Mouse (Mus musculus): ENCODE data around the gene Wdr86. TPM values are rescaled to one million over a fixed set of nuclear protein-coding genes. Genes with fewer than 3 reads are reported as not detected.

Wdr86 gene
- polyA plus RNA-seq, 1 experiment from 2014 or later: 5.8 TPM

- 2% methylated on average over 49 of the region's 49 CpGs for WGBS
- peak overlapping the region; percentile 62 for H3K4me2 ChIP-seq
- peak overlapping the region; percentile 41 for H3K4me3 ChIP-seq
- no peaks in the 10 kb centered on the region for H3K9me3 ChIP-seq
- H3K27me3 ChIP-seq: peaks cover 44% of the 10 kb centered on the region
- H3K4me1 ChIP-seq (replicated peaks): peaks cover 43% of the 10 kb centered on the region
- H3K9ac ChIP-seq: peak overlapping the region; percentile 66
- H3K36me3 ChIP-seq: no peaks in the 10 kb centered on the region
- ATAC-seq (ENCODE audit: low read depth): no peak
- H3K27ac ChIP-seq (replicated peaks): no peak overlapping the region
Observed at GRCm38 (mm10) chr5:24729797-24730487, 585 bp downstream of the Wdr86 start.

GRCm38 (mm10) chr5:24726901-24727836 is 3.4 kb downstream of the Wdr86 start:
- ATAC-seq (ENCODE audit: low read depth): no peak
- Histone ChIP-seq H3K4me2 (no peak overlapping the region), H3K4me3 (no peak overlapping the region), H3K4me1 (replicated peaks) (peaks cover 38% of the 10 kb centered on the region), H3K36me3 (no peaks in the 10 kb centered on the region), H3K9ac (no peak overlapping the region), H3K9me3 (no peaks in the 10 kb centered on the region), H3K27ac (replicated peaks) (no peak overlapping the region), H3K27me3 (peaks cover 43% of the 10 kb centered on the region)
- WGBS: 65% methylated on average over 12 of the region's 12 CpGs

GRCm38 (mm10) chr5:24725897-24726296 is 4.6 kb downstream of the Wdr86 start:
- no peak overlapping the region for H3K9ac ChIP-seq
- peaks cover 31% of the 10 kb centered on the region for H3K27me3 ChIP-seq
- H3K4me1 ChIP-seq (replicated peaks): peaks cover 28% of the 10 kb centered on the region
- H3K4me3 ChIP-seq: no peak overlapping the region
- H3K4me2 ChIP-seq: no peak overlapping the region
- H3K36me3 ChIP-seq: no peaks in the 10 kb centered on the region
- WGBS: 69% methylated on average over 6 of the region's 6 CpGs
- no peaks in the 10 kb centered on the region for H3K9me3 ChIP-seq
- H3K27ac ChIP-seq (replicated peaks): no peak overlapping the region
- no peak for ATAC-seq (ENCODE audit: low read depth)

- H3K27me3 ChIP-seq: peaks cover 20% of the 10 kb centered on the region
- peaks cover 17% of the 10 kb centered on the region for H3K4me1 ChIP-seq (replicated peaks)
- no peak overlapping the region for H3K9ac ChIP-seq
- 60% methylated on average over 5 of the region's 5 CpGs for WGBS
- ATAC-seq (ENCODE audit: low read depth): peak; percentile 68; the same call in 1 of the 2 replicates
- peak overlapping the region; percentile 52 for H3K27ac ChIP-seq (replicated peaks)
- H3K36me3 ChIP-seq: no peaks in the 10 kb centered on the region
- H3K9me3 ChIP-seq: no peaks in the 10 kb centered on the region
- H3K4me2 ChIP-seq: no peak overlapping the region
- no peak overlapping the region for H3K4me3 ChIP-seq
Observed at GRCm38 (mm10) chr5:24724805-24725204, 5.7 kb downstream of the Wdr86 start.

GRCm38 (mm10) chr5:24724270-24724634 is 6.3 kb downstream of the Wdr86 start:
- Histone ChIP-seq H3K9me3 (no peaks in the 10 kb centered on the region), H3K4me2 (no peak overlapping the region), H3K27ac (replicated peaks) (0 out of 2 replicates have a peak overlapping the region, but pooled peaks have one; percentile 52), H3K9ac (no peak overlapping the region), H3K4me3 (no peak overlapping the region), H3K27me3 (peaks cover 14% of the 10 kb centered on the region), H3K4me1 (replicated peaks) (peaks cover 12% of the 10 kb centered on the region), H3K36me3 (no peaks in the 10 kb centered on the region)
- no peak for ATAC-seq (ENCODE audit: low read depth)
- 84% methylated on average over 5 of the region's 5 CpGs for WGBS

- H3K27me3 ChIP-seq: peaks cover 9% of the 10 kb centered on the region
- no peaks in the 10 kb centered on the region for H3K36me3 ChIP-seq
- 80% methylated on average over 11 of the region's 11 CpGs for WGBS
- no peak overlapping the region for H3K27ac ChIP-seq (replicated peaks)
- H3K4me1 ChIP-seq (replicated peaks): peaks cover 12% of the 10 kb centered on the region
- H3K9ac ChIP-seq: no peak overlapping the region
- no peaks in the 10 kb centered on the region for H3K9me3 ChIP-seq
- H3K4me3 ChIP-seq: no peak overlapping the region
- no peak overlapping the region for H3K4me2 ChIP-seq
- ATAC-seq (ENCODE audit: low read depth): no peak
Observed at GRCm38 (mm10) chr5:24723527-24724269, 6.8 kb downstream of the Wdr86 start.

GRCm38 (mm10) chr5:24719852-24720251 is 10.7 kb downstream of the Wdr86 start:
- 81% methylated on average over 3 of the region's 3 CpGs for WGBS
- Histone ChIP-seq H3K9ac (no peak overlapping the region), H3K36me3 (no peaks in the 10 kb centered on the region), H3K4me3 (no peak overlapping the region), H3K4me1 (replicated peaks) (peaks cover 8% of the 10 kb centered on the region), H3K27ac (replicated peaks) (no peak overlapping the region), H3K27me3 (no peaks in the 10 kb centered on the region), H3K9me3 (no peaks in the 10 kb centered on the region), H3K4me2 (no peak overlapping the region)
- ATAC-seq (ENCODE audit: low read depth): no peak

- Histone ChIP-seq H3K36me3 (no peaks in the 10 kb centered on the region), H3K4me1 (replicated peaks) (no peaks in the 10 kb centered on the region), H3K4me2 (no peak overlapping the region), H3K4me3 (no peak overlapping the region), H3K27ac (replicated peaks) (no peak overlapping the region), H3K9me3 (no peaks in the 10 kb centered on the region), H3K9ac (no peak overlapping the region), H3K27me3 (no peaks in the 10 kb centered on the region)
- ATAC-seq (ENCODE audit: low read depth): no peak
- 89% methylated on average over 6 of the region's 6 CpGs for WGBS
Observed at GRCm38 (mm10) chr5:24718076-24718475, 12.5 kb downstream of the Wdr86 start.

- no peaks in the 10 kb centered on the region for H3K4me1 ChIP-seq (replicated peaks)
- H3K27ac ChIP-seq (replicated peaks): no peak overlapping the region
- H3K4me2 ChIP-seq: no peak overlapping the region
- H3K9me3 ChIP-seq: no peaks in the 10 kb centered on the region
- H3K27me3 ChIP-seq: no peaks in the 10 kb centered on the region
- WGBS: 84% methylated on average over 6 of the region's 6 CpGs
- H3K9ac ChIP-seq: no peak overlapping the region
- no peak overlapping the region for H3K4me3 ChIP-seq
- no peak for ATAC-seq (ENCODE audit: low read depth)
- H3K36me3 ChIP-seq: peaks cover 34% of the 10 kb centered on the region
Observed at GRCm38 (mm10) chr5:24713987-24714386, 16.5 kb downstream of the Wdr86 start.

- Histone ChIP-seq H3K27me3 (no peaks in the 10 kb centered on the region), H3K4me1 (replicated peaks) (no peaks in the 10 kb centered on the region), H3K27ac (replicated peaks) (no peak overlapping the region), H3K4me3 (no peak overlapping the region), H3K4me2 (no peak overlapping the region), H3K9me3 (no peaks in the 10 kb centered on the region), H3K36me3 (peaks cover 42% of the 10 kb centered on the region), H3K9ac (no peak overlapping the region)
- WGBS: 82% methylated on average over 2 of the region's 2 CpGs
- ATAC-seq (ENCODE audit: low read depth): no peak
Observed at GRCm38 (mm10) chr5:24713199-24713598, 17.3 kb downstream of the Wdr86 start.

GRCm38 (mm10) chr5:24711615-24712014 is 18.9 kb downstream of the Wdr86 start:
- no peak overlapping the region for H3K4me2 ChIP-seq
- no peak for ATAC-seq (ENCODE audit: low read depth)
- H3K27ac ChIP-seq (replicated peaks): no peak overlapping the region
- no peak overlapping the region for H3K9ac ChIP-seq
- no peaks in the 10 kb centered on the region for H3K27me3 ChIP-seq
- H3K4me3 ChIP-seq: no peak overlapping the region
- no peaks in the 10 kb centered on the region for H3K4me1 ChIP-seq (replicated peaks)
- WGBS: 93% methylated on average over 6 of the region's 6 CpGs
- no peaks in the 10 kb centered on the region for H3K9me3 ChIP-seq
- H3K36me3 ChIP-seq: peaks cover 57% of the 10 kb centered on the region

GRCm38 (mm10) chr5:24709962-24710361 is 20.6 kb downstream of the Wdr86 start:
- H3K9me3 ChIP-seq: no peaks in the 10 kb centered on the region
- H3K27ac ChIP-seq (replicated peaks): 0 out of 2 replicates have a peak overlapping the region, but pooled peaks have one; percentile 18
- no peak for ATAC-seq (ENCODE audit: low read depth)
- no peaks in the 10 kb centered on the region for H3K4me1 ChIP-seq (replicated peaks)
- H3K4me3 ChIP-seq: no peak overlapping the region
- H3K36me3 ChIP-seq: peaks cover 74% of the 10 kb centered on the region
- H3K4me2 ChIP-seq: no peak overlapping the region
- 68% methylated on average over 2 of the region's 2 CpGs for WGBS
- H3K27me3 ChIP-seq: no peaks in the 10 kb centered on the region
- no peak overlapping the region for H3K9ac ChIP-seq
